Mouse (Mus musculus): Measurements from ENCODE around the gene Ino80e. TPM values are rescaled to one million over a fixed set of nuclear protein-coding genes. Genes with fewer than 3 reads are reported as not detected.
A peak's percentile ranks its signal among the peaks of the same experiment; 100 is the strongest.
"Not testable (repeated sequence)": the region's sequence is repeated elsewhere in the genome, so short reads cannot be mapped to it uniquely, and the experiment has no call there.

Ino80e gene
- 42.3 and 46.0 TPM in 2 replicates for polyA plus RNA-seq (2012; rRNA removed)

DNA sequence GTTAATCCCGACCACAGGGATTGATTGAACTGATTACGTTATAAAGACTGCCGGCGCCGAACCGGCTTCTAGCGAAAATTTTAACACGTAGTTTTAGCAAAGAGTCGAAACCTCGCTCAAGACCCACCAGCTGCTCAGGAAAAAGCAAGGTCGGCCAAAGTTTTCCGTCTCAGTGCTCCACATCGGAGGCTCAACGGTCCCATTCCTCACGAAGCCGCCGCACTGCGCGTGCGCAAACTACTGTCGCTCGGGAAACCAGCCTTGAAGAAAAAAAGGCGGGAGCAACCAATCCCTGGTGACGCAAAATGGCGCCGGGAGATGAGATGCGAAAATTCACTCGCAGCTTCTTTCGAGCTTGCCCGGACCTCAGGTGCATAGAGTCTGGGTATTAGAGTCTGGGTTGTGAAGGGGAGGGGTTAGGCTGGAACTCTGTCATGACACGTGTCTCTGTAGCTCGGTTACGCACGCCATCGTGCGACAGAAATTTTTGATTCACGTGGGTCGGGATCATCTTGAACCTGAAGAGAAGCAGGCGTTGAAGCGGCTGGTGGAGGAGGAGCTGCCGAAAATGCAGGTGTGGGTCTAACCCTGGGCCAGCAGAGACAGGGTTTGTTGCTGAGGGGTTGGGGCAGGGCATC, at the start of gene Ino80e:
Gene Ino80e (minus strand): TSS at position 231 of the 638 bp plus-strand sequence.
- peak; percentile 80 for DNase-seq (ENCODE audit: low spot score)

DNA sequence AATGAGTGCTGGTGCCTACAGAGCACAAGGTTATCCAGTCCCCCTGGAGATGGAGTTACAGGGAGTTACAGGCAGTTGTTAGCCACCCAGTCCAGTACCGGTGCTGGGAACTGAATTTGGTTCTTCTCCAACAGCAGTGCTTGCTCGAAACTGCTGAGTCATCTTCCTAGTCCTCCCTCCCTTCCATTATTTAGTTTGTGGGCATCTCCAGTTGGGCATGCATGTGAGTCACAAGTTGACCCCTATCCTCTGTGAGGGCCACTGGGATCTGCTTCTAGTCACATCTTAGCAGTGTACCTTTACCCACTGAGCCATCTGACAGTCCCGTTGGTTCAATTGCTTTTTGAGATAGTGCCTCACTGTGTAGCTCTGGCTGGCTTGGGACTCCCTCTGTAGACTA, 43.4 kb upstream of the Ino80e start:
- no peak for DNase-seq (ENCODE audit: low spot score)

DNA sequence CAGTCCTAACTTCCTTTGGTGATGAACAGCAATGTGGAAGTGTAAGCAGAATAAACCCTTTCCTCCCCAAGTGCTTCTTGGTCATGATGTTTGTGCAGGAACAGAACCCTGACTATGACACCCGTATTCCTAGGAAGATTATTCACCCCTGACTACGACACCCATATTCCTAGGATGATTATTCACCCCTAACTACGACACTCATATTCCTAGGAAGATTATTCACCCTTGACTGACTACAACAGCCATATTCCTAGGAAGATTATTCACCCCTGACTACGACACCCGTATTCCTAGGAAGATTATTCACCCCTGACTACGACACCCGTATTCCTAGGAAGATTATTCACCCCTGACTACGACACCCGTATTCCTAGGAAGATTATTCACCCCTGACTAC, 37.6 kb upstream of the Ino80e start:
- not testable (repeated sequence) for DNase-seq (ENCODE audit: low spot score)

DNA sequence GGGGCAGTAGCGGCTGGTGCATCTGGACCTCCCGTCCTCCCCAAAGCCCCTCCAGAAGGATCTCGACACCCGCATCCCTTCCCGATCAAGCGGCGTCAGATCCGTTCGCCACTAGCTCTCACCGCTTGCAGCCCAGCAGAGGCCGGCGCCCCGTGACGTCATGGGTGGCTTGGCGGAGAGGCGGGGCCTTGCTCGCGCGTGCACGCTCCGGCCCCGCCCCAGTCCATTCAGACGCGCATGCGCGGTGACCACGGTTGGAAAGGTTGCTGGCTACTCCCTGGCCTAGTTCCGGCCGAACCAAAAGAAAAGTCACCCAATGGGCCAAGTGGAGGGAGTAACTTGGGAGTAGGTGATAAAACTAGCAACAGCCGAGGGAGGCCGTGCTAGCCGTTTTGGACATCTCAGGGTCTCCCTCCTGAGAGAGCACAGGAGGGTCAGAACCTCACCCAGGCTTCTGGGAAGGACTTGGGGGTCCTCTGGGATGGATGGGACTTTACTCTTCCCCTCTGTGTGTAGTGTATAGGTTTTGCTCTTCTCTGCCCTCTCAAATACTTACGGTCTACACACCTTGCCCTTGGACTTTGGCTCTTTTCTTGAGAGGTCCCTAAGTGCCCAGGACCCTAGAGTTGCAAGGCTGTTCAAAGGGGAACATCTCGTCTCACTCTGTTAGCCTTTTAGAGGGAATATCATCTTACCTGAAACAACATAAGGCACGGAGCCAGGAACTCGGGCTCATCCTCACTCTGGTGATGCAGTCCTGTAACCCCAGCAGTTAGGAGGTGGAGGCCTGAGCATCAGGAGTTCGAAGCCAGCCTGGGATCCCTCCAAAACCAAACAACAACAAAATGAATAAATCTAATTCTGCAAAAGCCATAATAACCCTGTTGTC, 36.2 kb upstream of the Ino80e start:
- peak; percentile 97 for DNase-seq (ENCODE audit: low spot score)

DNA sequence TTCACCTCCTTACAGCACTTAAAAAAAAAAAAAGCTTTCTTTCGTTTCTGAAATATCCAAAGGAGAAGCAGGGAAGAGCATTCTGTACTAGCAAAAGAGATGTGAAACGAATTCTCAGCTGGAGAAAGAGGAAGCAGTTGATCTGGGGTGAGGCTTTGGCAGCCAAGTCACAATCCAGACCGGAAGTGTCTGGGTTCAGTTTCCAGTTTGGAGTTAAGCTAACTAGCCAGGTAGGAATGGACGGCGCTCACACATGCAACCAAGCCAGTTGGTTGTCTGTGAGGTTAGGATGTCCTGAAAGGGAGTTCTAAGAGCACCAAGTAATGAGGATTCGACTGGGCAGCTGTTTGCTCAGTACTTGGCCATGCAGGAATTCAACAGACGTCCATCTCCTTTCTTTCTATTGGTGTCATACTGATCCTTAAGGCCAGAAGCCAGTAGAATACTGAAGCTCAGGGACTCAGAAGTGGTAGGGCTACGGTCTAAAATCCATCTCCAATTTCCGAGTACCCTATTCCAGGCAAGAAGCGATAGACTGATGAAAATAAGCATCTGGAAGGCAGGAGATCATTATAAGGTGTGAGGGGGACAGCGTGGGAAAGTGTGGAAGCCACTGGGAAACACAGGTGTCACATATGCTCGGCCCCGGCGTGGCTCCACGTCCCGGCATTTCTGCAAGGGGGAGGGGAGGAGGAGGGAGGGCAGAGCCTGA, 35.4 kb upstream of the Ino80e start:
- no peak for DNase-seq (ENCODE audit: low spot score)

DNA sequence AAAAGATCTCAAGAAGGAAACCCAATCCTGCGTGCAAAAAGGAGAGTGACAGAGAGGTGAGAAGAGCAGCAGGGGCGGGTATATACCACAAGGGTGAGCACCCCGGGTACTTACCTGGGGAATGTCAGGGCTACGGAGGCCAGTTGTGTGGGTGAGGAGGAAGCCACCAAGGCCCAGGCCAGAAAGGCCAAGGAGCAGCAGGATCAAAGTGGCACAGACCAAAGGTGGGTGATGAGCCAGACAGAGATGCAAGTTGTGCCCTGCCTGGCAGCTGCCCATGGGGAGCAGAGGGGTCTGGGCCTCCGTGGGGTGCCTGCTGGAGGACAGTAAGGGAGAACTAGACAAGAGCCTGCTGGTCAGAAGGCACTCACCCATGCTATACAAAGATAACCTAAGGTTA, 34.7 kb upstream of the Ino80e start:
- no peak for DNase-seq (ENCODE audit: low spot score)

DNA sequence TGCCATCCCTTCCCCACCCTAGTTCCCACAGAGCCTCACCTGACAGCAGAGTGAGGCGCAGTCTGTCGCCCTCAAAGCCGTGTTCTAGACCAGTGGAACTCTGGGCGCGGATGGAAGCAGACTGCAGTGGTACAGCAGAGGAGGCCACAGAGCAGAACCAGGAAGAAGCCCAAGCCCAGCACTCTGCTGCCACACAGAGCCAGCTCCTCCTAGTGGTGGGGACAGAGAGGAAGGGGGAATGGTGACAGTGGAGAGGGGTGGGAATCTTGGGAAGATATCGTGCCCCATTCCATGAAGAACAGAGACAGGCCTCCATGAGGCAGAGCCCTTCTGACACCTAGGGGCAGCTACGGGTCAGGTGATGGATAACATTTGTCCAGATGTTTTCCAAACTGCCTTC, 26.7 kb upstream of the Ino80e start:
- DNase-seq (ENCODE audit: low spot score) = no peak

DNA sequence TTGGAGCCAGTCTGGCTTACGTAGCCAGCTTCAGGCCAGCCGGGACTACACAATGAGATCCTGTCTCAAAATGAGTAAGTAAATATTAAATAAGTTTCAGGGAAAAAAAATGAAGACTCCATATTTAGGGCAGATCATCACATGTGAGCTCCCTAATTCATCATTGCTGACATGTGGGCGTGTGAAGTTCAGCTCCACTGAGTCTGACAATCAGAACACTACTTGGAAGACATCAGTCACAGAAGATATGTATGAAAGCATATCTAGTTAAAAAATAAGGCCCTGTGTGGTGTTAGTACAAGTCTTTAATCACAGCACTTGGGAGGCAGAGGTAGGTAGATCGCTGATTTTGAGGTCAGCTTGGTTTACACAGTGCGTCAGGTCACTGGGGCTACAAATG, 25.1 kb upstream of the Ino80e start:
- DNase-seq (ENCODE audit: low spot score) = no peak

DNA sequence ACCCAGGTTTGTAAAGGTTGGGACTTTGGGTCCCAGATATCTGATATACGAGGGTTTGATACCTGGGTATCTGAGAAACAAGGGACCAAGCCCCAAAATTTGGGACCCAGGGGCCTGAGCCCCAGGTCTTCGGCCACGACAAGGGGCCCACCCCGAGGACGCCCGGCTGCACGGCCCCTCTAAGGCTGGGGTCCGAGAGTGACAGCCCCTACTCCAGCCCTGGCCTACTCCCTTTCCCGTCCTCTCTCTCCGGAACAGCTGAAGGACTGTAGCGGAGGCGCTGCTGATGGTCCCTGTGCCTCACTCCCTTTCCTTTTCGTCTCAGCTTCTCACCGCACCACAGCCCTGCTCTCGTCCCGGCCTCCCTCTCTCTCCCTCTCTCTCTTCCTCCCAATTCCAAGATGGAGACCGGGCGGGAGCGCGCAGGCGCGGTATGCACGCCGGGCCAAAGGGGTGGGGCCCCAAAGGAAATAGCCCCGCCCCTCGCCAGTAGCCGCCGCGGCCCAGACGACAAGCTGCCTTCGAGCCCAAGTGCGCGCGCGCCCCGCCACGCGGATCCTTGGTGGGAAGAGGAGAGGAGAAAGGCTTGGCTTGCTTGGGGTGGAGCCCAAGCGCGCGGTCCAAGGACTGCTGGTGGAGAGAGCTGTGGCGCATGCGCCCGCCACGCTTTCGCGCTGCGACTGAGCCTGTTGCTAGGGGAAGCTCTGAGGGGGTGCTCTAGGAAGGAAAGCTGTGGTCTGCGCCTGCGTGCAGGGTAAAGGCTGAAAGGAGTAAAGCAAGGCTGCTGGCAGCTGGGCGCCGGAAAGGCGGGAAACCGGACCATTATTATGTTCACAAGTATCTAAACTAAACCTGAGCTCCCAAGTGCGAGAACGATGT, 22.3 kb upstream of the Ino80e start, which contains the start of gene Taok2:
Gene Taok2 (minus strand): TSS at position 418 of the 879 bp plus-strand sequence.
- DNase-seq (ENCODE audit: low spot score) = peak; percentile 97

DNA sequence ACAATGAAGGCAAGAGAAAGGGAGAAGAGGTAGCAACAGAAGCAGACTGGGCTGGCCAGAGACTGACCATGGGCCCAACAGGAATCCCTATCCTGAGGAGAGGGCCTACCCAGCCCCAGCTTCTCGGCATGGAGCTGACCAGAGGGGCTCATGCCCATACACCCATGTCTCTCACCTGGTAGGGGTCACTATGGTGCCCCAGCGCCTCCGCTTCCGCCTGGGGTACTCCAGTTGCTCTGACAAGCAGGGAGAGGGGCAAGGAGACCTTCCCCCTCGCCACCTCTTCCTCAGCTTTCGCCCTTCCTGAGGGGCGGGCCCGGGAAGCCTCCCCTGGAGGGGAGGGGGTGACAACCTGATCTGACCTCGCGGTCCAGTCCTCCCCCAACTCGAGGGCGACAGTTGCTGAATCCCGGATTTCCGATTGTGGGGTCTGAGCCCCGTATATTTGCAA, 21.6 kb upstream of the Ino80e start:
- no peak for DNase-seq (ENCODE audit: low spot score)

DNA sequence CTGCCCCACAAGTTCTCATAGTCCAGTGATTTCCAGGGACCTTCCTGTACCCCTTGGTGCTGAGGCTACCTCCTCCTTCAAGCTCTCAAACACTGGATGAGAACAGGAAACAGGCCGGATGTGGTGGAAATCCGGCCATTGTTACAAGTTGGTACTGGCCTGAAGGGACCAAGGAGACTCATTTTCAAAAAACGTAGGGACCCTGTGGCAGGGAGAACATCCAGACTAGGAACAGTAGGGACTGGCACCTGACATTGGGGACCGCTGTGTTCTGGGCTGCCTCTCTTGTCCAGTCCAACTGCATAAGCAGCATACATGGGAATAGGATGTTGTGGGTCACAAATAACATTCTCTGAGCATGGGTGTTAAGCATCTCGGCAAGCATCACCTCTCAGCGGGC, 18.9 kb upstream of the Ino80e start:
- no peak for DNase-seq (ENCODE audit: low spot score)

DNA sequence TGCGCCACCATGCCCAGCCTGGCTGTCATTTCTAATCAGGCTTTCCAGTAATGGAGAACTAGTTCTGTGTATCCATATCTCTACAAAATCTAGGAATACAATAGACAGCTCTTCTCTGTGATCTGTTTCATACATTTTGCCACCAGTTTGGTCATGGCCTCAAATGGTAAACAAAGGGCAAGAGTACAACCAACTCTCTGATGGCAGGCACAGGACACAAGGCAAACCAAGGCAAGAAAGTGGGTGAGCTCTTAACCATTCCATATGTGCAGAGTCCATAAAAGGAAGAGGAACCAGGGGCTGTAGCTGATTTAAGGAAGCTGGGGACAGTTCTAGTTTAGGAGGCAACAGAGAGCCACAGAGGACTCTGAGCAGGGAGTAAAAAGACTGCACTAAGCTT, 15.1 kb upstream of the Ino80e start:
- no peak for DNase-seq (ENCODE audit: low spot score)

DNA sequence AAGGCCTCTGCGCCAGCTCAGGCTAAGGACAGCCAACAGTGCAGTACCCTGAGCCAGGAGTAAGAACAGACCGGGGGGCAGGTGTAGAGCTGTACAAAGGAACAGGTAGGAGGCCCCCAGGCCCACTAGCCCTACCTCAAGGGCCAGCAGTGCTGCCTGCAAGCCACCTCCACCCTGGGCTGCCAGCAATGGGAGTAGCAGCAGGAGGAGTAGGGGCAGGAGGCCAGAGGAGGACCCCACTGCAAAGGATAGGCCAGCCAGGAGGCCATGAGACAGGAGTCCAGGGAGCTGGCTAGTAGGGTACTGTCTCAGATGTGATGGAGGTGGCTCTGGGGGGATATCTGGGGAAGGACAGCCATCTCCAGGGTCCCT, 8.3 kb upstream of the Ino80e start:
- DNase-seq (ENCODE audit: low spot score) = no peak

DNA sequence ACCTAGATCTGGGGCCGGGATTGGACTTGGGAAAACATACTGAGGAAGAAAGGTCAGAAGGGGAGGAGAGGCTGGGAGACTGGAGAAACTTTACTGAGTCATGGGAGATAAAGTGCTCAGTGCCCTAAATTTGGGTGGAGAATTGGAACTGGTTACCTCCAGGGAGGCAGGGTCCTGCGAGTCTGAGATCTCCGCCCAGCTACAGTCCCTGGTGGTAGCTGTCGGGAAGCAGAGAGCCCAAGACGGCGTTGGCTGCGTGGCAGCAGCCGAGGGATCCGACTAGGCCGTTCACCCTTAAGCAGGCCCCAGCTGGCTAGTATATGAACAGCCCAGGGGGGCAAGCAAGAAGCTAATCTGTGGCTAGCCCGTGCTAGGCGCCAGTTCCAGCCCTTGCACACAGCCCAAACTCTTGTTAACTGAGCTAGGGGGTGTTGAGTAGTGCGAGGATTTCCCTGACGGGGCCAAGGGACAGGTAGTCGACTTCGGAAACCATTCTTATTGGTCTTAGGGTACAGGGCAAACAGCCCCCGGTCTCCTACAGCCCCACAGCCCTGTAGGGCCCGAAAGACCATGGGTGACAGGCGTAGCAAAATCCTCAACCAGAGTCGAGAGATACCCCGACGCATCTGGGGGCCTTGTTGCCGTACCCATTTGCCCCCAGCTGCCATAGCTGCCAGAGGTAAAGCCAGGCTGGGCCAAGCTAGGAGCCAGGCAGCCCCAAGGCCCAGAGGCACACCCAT, 7.8 kb upstream of the Ino80e start:
- DNase-seq (ENCODE audit: low spot score) = no peak

DNA sequence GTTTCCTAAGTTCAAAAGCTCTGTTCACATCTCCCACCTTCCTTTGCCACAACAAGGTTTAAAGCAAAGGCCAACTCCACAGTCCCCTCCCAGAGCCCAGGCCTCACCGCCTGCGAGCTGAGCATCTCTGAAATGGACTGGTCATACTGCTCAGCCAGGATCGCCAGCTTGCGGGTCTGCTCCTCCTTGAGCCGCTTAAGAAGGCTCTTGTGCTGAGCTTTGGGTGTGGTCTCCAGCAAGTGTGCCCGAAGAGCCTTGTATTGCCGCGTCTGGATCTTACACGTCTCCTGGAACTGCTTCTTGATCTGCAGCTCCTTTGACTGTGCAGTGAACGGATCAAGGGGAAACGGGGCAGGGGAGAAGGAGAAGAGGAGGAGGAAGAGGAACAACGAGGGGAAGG, 5.8 kb upstream of the Ino80e start:
- no peak for DNase-seq (ENCODE audit: low spot score)

DNA sequence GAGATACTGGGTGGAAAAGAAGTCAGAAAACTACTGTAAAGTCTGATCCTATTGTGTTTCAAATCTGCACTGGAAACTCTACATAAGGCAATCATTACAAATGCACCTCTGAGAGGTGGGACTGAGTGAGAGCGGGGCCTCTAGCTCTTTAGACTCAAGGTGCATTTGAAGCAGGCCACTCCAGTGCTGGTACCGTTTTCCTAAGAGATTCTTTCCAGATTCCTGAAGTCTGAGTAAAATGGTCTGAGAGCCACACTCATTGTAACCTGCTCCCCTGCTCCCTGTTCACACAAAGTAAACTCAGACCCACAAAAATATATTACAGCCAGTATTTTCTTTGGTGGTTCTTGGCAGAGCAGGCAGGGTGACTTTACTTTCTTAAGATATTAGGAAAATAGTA, 5.4 kb upstream of the Ino80e start:
- DNase-seq (ENCODE audit: low spot score) = no peak

DNA sequence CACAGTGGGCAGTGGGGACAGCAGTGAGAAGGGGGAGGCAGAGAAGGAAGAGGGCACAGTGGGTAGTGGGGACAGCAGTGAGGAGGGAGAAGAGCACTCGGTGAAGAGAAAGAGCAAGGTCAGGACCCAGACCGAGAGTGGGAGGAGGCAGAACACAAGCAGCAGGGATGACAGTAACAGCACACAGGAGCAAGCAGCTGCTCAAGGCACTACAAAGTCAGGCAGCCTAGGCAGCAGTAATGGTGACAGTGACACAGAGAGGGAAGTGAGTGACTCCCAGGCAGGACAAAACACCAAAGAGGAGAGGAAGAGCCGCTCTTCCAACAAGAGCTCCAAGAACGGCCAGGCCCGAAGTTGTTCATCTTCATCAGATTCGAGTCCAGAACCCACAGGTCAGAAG, 1.6 kb upstream of the Ino80e start:
- no peak for DNase-seq (ENCODE audit: low spot score)

DNA sequence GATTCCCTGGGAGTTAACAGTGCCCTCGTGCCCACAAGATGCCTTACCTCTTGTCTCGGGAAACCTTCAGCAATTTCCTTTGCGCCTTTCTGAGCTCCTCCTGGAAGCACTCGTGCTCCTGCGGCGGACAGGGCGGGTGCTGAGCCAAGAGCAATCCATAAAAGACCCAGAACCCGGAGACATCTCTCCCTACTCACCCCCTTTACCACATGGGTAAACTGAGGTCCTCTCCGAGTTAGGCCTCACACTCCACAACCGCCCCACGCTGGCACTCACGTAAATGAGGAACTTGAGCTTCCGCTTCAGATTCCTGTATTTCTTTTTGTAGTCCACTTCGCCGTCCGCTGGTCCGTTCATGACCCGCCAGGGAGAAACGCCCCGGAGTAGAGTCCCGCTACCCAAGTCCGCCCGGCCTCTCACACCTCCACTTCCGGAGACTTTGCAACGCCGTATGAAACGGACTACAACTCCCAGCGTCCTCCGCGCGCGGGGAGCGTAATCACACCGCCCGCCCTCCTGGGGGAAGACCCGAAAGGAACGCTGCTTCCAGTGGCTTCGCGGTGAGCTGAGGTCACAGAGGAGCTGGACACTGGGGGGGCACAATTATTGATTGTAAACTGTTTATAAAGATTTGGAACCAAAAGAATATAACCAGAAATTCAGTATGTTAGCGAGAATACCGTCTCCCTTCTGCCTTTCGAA, 597 bp downstream of the Ino80e start, which contains the start of gene Hirip3:
Gene Hirip3 (plus strand): TSS at position 544 of the 702 bp plus-strand sequence.
- peak; percentile 86 for DNase-seq (ENCODE audit: low spot score)

DNA sequence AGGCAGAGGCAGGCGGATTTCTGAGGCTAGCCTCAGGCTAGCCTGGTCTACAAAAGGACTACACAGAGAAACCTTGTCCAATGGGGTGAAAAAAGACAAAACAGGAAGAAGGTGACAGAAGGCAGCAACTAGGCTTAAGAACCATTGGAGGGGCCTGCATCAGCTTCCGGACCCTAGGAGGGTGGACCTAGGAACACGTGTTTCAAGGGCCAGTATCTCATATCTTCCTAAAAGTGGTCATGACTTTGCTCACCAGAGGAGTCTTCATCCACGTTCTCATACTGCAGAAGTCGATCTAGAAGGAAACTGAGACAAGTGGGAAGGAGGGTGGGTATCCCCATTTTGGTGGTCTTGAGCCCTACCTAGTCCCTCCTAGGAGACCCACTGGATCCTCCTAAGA, 1.2 kb downstream of the Ino80e start:
- no peak for DNase-seq (ENCODE audit: low spot score)
